In the genomic region with DNA sequence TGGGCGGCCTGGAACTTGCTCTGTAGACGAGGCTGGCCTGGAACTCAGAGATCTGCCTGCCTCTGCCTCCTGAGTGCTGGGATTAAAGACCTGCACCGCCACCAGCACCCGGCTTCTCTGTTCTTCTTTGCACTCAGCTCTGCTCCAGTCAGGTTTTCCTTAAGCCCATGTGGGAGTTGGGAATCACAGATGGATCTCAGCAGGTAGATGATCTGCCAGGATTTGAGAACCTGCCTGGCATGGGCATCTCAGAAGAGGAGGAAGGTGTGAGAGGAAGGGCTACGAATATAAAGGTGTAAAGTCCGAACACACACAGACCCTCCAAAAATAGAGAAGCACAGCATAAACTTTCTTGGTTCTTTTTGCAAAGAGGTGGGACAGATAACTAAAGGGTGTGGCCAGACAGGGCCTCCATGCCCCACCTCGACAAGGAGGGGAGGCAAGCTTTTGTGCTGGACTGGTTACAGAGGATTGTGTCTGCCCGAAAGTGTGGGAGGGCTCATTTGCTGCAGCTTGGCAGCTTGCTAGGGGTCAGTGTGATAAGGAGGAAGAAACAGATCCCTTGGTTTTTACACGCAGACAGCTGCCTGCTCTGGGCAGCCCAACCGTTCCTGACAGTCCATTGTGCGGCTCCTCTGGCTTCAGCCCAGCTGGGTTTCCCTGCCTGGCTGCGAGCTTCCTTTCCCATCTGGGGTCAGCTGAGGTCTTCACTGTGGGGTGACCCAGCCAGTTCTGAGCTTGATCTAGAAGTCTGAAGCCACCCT, we compare ENCODE assay signal across 8 mouse cellular contexts. TPM values are rescaled to one million over a fixed set of nuclear protein-coding genes. Genes with fewer than 3 reads are reported as not detected.
DNase-seq lines count a peak whose midpoint lies in the region; ATAC-seq and TF ChIP-seq lines count a peak whose summit lies in the region.

No protein-coding gene starts in this region.

- H3K4me1 ChIP-seq in heart, embryonic 11.5 days (ENCODE audit: control insufficient read depth, insufficient read depth, low read length), result peaks cover 38% of the 10 kb centered on the region

- peak overlapping the region; percentile 40 for H3K4me2 ChIP-seq in heart, embryonic 11.5 days
- peak overlapping the region; percentile 78 for H3K4me2 ChIP-seq in myocyte (ENCODE audit: low read depth)

- H3K27me3 ChIP-seq in heart, embryonic 11.5 days (ENCODE audit: control insufficient read depth, insufficient read depth, low read length), result no peaks in the 10 kb centered on the region
- H3K27me3 ChIP-seq in myocyte (ENCODE audit: control insufficient read depth, insufficient read depth, insufficient read length), result no peaks in the 10 kb centered on the region

- WGBS in heart, embryonic 11.5 days (ENCODE audit: insufficient replicate concordance), result 44% methylated on average over 12 of the region's 12 CpGs

- H3K79me2 ChIP-seq in myocyte (ENCODE audit: control insufficient read depth, insufficient read depth), result peaks cover 48% of the 10 kb centered on the region

- H3K27ac ChIP-seq in heart, embryonic 11.5 days (ENCODE audit: low read depth, low read length), result peak overlapping the region; percentile 41

- no peaks in the 10 kb centered on the region for H3K36me3 ChIP-seq in heart, embryonic 11.5 days (ENCODE audit: control insufficient read depth, insufficient read depth, low read length)
- no peaks in the 10 kb centered on the region for H3K36me3 ChIP-seq in myocyte (ENCODE audit: control insufficient read depth, insufficient read depth)

- TF ChIP-seq POLR2A in myocyte (IDR thresholded peaks at IDR 0.05; ENCODE audit: insufficient read length, low read depth), result no peak

- no peak overlapping the region for H3K4me3 ChIP-seq in heart, embryonic 11.5 days (ENCODE audit: low read depth, low read length)
- H3K4me3 ChIP-seq in myocyte, result no peak overlapping the region

- H3K9me3 ChIP-seq in heart, embryonic 11.5 days (replicated peaks; ENCODE audit: control insufficient read depth, low read length), result no peaks in the 10 kb centered on the region

- H3K9ac ChIP-seq in heart, embryonic 11.5 days (ENCODE audit: low read depth, low read length), result no peak overlapping the region

- H3ac ChIP-seq in myocyte (ENCODE audit: control insufficient read depth, insufficient read length), result no peak overlapping the region

- DNase-seq in right cerebral cortex, postnatal 10 days (ENCODE audit: low spot score in 2 of 2), result peak; percentile 68 to 69
- no peak for DNase-seq in right cerebral cortex, postnatal 36 days (ENCODE audit: low spot score in 2 of 2)
- DNase-seq in cerebellum, adult 9-11 months, result peak; percentile 88
- peak; percentile 63 to 75 for DNase-seq in kidney, postnatal 4 days
- DNase-seq in thymus, postnatal 14 days, result no peak

- ATAC-seq in heart, embryonic 11.5 days (replicated peaks; ENCODE audit: insufficient number of reproducible peaks, low FRiP score, low TSS enrichment), result peak; percentile 77
- no peak for ATAC-seq in activated CD4-positive, CD25-positive, alpha-beta regulatory T cell, adult 4 months

TF ChIP-seq in myocyte, 11 proteins besides CTCF, POLR2A, EP300 and RAD21:
- no peak for TF ChIP-seq CEBPB (IDR thresholded peaks at IDR 0.05; ENCODE audit: insufficient read depth, poor library complexity, severe bottlenecking)
- peak; percentile 75 to 96 (median 85) for TF ChIP-seq MYOG (IDR thresholded peaks at IDR 0.05; ENCODE audit: control insufficient read depth in 1 of 3, insufficient read depth in 1 of 3, insufficient read length in 2 of 3, low read depth in 2 of 3)
- no peak for TF ChIP-seq REST (IDR thresholded peaks at IDR 0.05; ENCODE audit: insufficient read depth, insufficient read length)
- peak in 2 of 3 experiments; percentile 87 to 93 for TF ChIP-seq MYOD1 (IDR thresholded peaks at IDR 0.05; ENCODE audit: control insufficient read depth in 1 of 3, insufficient read length in 2 of 3, low read depth in 2 of 3)
- no peak for TF ChIP-seq MAX (IDR thresholded peaks at IDR 0.05; ENCODE audit: low read depth)
- peak; percentile 26 for TF ChIP-seq TCF3 (IDR thresholded peaks at IDR 0.05; ENCODE audit: insufficient read length, low read depth)
- peak; percentile 23 for TF ChIP-seq TCF12 (IDR thresholded peaks at IDR 0.05; ENCODE audit: insufficient read depth, poor library complexity, severe bottlenecking)
- no peak for TF ChIP-seq USF1 (IDR thresholded peaks at IDR 0.05; ENCODE audit: low read depth)
- TF ChIP-seq POLR2AphosphoS2 (IDR thresholded peaks at IDR 0.05; ENCODE audit: insufficient read length, low read depth), result no peak
- no peak for TF ChIP-seq E2F4 (IDR thresholded peaks at IDR 0.05; ENCODE audit: insufficient read depth)
- peak; percentile 51 for TF ChIP-seq SRF (IDR thresholded peaks at IDR 0.05; ENCODE audit: control insufficient read depth, insufficient read length, low read depth)

RNA-seq across cellular contexts. Expression of a gene that starts 11.6 kb away (rescaled TPM):
- 11.9 TPM in 2 replicates for polyA plus RNA-seq in heart, embryonic 11.5 days (2014; fragmentation: Nextera tagmentation; extraction: Ambion mirVana)
- polyA plus RNA-seq in myocyte (2012; fragmentation: generic; extraction: Trizol), result 39.7 TPM
- 10 to 100 TPM in 1 of 2 experiments, 1 to 10 TPM in 1; 8.7 to 10.1 TPM for polyA plus RNA-seq in activated CD4-positive, CD25-positive, alpha-beta regulatory T cell, adult 4 months (2017; shearing (Covaris generic))

RNA-seq across cellular contexts. Expression of a gene that starts 29.1 kb away (rescaled TPM):
- 5.1 and 5.7 TPM in 2 replicates for polyA plus RNA-seq in heart, embryonic 11.5 days (2014; fragmentation: Nextera tagmentation; extraction: Ambion mirVana)
- polyA plus RNA-seq in myocyte (2012; fragmentation: generic; extraction: Trizol), result 7.2 TPM
- 1 to 10 TPM; 1.9 to 2.3 TPM for polyA plus RNA-seq in activated CD4-positive, CD25-positive, alpha-beta regulatory T cell, adult 4 months (2017; shearing (Covaris generic))

Comparison
In these comparisons a context has a peak if more than half of its experiments do, and no peak if none do; other contexts are left out.
1. DNase-seq: peak in right cerebral cortex, postnatal 10 days (2 of 2), cerebellum, adult 9-11 months (single experiment) and kidney, postnatal 4 days (2 of 2); none in right cerebral cortex, postnatal 36 days (0 of 2) and thymus, postnatal 14 days (single experiment).